Mouse (Mus musculus) cerebellum, postnatal 14 days (tissue): ENCODE measurements at regions not wholly inside any gene's neighbourhood (a gene's known extent, or its start where the extent isn't known, plus 50 kb on each side); places are given as distances from the start of the nearest gene placed in this dataset.
A peak's percentile ranks its signal among the peaks of the same experiment; 100 is the strongest.

Experiments used
- DNase-seq, 2 experiments: peaks; one replicate each; pipeline ENCODE4 v3.0.0; 2021; ENCODE audit warnings: mixed read lengths in 2 of 2

DNA sequence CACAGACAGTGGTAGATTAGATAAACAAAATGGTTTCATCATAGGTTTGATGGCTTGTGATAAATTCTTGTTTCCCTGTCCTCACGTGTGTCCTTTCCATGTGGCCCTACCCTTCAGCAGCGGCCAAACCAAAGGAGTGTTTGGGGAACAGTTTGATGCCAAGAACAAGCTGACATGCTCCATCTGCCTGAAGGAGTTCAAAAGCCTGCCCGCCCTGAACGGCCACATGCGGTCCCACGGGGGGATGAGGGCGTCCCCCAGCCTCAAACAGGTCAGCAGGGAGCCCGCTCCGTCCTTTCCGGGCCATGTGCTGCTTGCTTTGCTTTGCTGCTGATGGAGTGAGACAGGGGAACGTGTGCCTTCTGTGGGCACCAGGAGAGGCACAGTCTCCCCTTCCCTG, 51.0 kb upstream of the Mrps10 start:
- DNase-seq = no peak

- no peak for DNase-seq
Measured at GRCm38 (mm10) chr17:47313162-47313561, 55.5 kb upstream of the Mrps10 start.

DNA sequence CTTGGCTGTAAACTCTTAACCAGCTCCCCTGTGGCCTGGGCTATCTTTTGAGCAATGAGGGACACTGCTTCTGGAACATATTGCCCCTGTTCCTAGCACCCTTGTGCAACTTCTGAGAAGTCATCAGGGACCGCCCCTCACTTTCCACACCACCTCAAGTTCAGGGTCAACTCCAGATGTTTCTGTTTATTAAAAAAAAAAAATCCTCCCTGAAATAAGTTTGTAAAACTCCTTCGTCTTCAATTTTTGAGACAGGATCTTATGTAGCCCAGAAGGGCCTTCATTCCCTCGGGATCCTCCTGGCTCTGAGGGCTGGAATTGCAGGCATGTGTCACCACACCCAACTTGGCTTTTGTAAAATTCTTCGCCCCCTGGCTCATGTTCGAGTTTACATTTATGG, 57.4 kb upstream of the Mrps10 start:
- DNase-seq = no peak

GRCm38 (mm10) chr17:47306027-47306761, 62.5 kb upstream of the Mrps10 start:
- DNase-seq = no peak

- DNase-seq = no peak
Measured at GRCm38 (mm10) chr17:47304463-47305199, 64.1 kb upstream of the Mrps10 start.

DNA sequence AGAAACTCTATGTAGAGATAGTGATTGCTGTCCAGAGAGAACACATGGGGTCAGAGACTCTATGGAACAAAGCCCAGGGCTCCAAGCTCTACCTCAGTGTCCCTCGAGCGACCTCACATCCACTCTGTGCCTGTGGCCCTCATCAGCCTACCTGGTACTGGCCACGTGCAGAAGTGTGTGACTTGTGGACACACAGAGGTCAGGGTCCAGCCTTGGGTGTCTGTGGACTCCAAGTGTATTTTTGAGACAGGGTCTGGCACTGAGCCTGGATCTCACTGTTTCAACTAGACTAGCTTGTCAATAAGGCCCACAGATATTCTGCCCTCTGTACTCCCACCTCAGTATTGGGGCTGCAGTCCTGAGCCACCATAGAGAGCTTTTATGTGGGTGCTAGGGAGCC, 65.1 kb upstream of the Mrps10 start:
- DNase-seq = no peak

GRCm38 (mm10) chr17:47298396-47298919, 70.2 kb upstream of the Mrps10 start:
- no peak for DNase-seq

DNA sequence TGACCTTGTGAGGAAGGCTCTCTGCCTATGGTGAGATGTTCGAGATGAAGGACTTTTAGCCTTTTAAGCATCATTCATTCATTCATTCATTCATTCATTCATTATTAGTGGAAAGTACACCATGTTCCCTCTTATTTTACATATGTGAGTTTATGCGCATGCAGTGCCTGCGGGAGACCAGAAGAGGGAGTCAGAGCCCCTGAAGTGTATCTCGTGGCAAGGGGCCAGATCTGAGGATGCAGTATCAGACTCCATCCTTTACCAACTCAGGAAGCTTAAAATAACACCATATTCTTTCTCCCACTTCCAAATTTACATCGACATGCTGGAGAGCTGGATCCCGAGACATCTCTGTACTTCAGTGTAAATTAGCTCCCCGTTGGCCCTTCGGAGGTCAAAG, 70.7 kb upstream of the Mrps10 start:
- peak; percentile 21 to 66 for DNase-seq

GRCm38 (mm10) chr17:47296709-47297450, 71.8 kb upstream of the Mrps10 start:
- DNase-seq = no peak

DNA sequence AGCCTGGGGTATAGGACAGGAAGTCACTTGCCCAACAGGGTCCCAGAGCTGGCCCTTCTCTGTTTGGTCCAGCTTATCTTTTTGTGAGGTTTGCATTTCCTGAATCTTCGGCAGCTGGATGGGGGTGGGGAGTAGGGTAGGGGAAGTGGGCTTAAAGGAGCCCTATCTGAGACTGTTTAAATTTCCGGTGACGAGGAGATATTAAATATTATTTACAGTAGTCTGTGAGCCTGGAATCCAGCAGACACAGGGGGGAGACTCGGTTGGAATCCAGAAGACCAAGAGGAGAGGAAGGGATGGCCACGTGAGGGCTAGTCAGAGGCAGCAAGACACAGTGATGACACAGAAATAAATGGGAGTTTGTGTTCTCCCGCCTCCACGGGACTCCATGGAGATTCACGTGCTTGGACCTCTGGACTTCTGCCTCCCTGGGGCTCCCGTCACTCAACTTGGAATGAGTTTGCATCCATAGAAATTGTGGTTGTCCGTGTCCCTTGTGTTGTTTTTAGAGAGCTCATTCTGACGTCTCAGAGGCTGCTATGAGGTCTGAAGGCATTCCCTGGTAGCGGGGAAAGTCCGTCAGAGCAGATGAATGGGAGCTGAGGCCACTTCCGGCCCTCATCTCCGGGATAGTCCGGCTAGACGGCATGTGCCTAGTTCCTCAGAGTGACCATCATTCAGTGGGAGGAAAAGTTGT, 73.2 kb upstream of the Mrps10 start:
- no peak for DNase-seq

- no peak for DNase-seq
Measured at GRCm38 (mm10) chr17:47294091-47294534, 74.6 kb upstream of the Mrps10 start.

DNA sequence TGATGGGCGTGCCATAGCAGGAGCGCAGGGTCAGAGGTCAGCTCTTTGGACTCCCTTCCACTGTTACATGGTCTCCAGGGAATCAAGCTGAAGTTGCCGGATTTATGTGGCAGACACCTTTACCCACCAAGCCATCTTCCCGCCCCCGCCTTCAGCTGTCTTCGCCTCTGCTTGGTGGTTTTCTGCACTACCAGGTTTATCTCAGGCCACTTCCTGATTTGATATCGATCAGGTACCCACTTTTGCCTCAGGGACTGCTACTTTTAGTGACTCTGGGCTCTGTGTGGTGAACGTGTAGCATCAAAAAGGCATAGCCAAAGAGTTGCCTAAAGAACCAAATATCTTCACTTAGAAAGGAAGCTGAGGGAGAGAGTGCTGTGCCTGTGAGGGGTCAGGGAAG, 75.5 kb upstream of the Mrps10 start:
- DNase-seq = no peak

- no peak for DNase-seq
Measured at GRCm38 (mm10) chr17:47291558-47291957, 77.1 kb upstream of the Mrps10 start.

GRCm38 (mm10) chr17:47285616-47286015, 83.1 kb upstream of the Mrps10 start:
- DNase-seq = no peak

DNA sequence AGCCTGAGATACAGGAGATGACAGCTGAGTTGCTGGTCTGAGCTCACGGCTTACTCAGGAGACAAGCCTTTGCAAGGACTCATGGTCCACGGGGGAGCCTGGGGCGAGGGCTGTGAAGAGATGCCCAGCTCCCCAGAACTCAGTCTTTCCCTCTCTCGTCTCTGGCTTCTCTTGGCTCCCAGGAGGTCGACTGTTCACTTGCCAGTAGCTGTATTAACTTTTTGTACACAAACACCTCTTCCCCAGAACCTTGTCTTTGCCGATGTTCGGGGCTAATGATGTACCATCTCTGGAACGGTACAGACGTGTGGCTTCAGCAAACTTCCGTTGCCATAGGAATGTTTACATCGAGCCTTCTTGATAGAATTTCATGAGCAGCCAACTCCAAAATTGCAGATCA, 84.5 kb upstream of the Mrps10 start:
- no peak for DNase-seq

GRCm38 (mm10) chr17:47283158-47283557, 85.5 kb upstream of the Mrps10 start:
- DNase-seq = no peak

GRCm38 (mm10) chr17:47282476-47282875, 86.2 kb upstream of the Mrps10 start:
- no peak for DNase-seq

- DNase-seq = no peak
Measured at GRCm38 (mm10) chr17:47277890-47278289, 90.8 kb upstream of the Mrps10 start.

GRCm38 (mm10) chr17:47276639-47277038, 92.0 kb upstream of the Mrps10 start:
- DNase-seq = no peak

- no peak for DNase-seq
Measured at GRCm38 (mm10) chr17:47275796-47276311, 92.8 kb upstream of the Mrps10 start.

GRCm38 (mm10) chr17:47273309-47273708, 95.4 kb upstream of the Mrps10 start:
- DNase-seq = no peak

- DNase-seq = peak; percentile 96 to 97
Measured at GRCm38 (mm10) chr17:47271979-47272677, 96.6 kb upstream of the Mrps10 start.
